Mouse (Mus musculus) adrenal gland, adult 18-20 months (tissue): ENCODE data around the gene Hist1h2ai. TPM values are rescaled to one million over a fixed set of nuclear protein-coding genes. Genes with fewer than 3 reads are reported as not detected.
"Not testable (repeated sequence)": the region's sequence is repeated elsewhere in the genome, so short reads cannot be mapped to it uniquely, and the experiment has no call there.

Source experiments
- DNase-seq, 2 experiments: peaks; one replicate each; pipeline ENCODE4 v3.0.0; 2021 to 2022; ENCODE audit warnings: low spot score in 2 of 2
- total RNA-seq, 2 experiments: library from RNA; stranded (reverse); gene quantifications; 1 replicate in 1 of 2; 2 replicates in 1 of 2; pipeline ENCODE4 v1.2.3; 2021

The Hist1h2ai gene
- total RNA-seq, 2 experiments from 2014 or later = 21.4 to 30.6 TPM

GRCm38 (mm10) chr13:21722993-21723836 is 7.0 kb downstream of the Hist1h2ai start:
- DNase-seq = no peak

- DNase-seq = no peak
Measured at GRCm38 (mm10) chr13:21727948-21728572, 11.8 kb downstream of the Hist1h2ai start.

DNA sequence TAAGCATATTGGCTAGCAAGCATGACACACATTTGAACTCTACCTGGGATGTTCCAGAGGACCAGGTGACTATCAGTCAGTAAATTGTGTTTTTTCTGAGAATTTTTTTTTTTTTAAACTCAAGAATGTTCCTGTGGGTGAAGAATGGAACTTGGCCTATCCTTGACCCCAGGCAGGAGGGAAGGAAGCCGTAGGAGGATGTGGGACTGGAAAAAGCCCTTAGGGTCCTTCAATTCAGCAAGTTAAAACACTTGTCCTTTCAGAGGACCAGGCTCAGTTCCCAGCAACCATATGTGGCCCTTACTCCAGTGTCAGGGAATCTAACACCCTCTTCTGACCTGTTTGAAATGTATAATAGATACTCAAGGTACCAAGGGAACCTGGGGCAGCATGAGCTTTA is 13.3 kb downstream of the Hist1h2ai start:
- DNase-seq = no peak

DNA sequence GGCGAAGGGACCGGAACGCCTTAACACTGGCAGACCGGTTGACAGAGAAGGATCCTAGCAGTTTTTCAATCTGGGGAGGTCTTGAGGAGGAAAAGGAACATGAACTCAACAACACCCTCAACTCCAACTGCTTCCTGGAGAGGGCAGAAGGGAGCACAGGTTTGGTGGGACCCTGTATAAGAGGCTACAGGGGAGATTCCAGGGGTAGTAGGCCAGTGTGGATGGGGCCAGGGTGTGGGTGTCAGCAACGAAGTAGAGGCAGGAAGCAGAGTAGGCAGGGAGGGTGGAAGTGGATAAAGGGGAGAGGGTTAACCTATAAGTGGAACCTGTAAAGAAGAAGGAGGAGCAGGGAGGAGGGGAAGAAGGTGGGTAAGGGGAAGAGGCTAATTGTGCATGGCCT is 17.2 kb downstream of the Hist1h2ai start:
- no peak for DNase-seq

- DNase-seq = peak; percentile 50 to 67
Measured at GRCm38 (mm10) chr13:21734010-21734905, 18.0 kb downstream of the Hist1h2ai start.

DNA sequence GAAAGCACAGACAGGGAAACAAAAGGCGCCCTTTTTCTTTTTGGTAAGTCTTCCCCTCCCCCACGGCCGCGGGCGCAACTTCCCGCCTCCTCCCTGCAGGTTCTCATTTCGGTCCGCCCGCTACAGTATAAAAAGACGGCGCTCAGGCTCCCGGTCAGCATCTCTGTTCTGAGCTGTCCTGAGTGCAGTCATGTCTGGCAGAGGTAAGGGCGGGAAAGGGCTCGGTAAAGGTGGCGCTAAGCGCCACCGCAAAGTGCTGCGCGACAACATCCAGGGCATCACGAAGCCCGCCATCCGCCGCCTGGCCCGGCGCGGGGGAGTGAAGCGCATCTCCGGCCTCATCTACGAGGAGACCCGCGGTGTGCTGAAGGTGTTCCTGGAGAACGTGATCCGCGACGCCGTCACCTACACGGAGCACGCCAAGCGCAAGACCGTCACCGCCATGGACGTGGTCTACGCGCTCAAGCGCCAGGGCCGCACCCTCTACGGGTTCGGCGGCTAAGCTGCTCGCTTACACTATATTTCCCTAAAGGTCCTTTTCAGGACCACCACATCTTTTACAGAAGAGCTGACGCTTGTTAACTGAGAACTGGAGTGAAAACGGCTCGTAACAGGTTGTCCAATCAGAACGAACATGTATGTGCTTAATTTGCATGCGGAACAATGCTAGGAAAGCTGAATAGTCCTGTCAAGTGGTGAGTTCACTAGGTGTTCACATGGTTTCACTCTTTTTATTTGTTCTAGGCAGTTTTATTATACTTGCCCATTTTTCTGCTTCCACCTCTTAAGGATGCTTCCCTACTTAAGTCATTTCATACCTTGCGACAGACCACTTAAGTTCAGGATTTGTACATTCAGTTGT is 18.9 kb downstream of the Hist1h2ai start, which contains the start of gene Hist1h4j:
TSS of gene Hist1h4j (plus strand) at position 159 of the 862 bp plus-strand sequence.
- DNase-seq = peak; percentile 48 to 49

DNA sequence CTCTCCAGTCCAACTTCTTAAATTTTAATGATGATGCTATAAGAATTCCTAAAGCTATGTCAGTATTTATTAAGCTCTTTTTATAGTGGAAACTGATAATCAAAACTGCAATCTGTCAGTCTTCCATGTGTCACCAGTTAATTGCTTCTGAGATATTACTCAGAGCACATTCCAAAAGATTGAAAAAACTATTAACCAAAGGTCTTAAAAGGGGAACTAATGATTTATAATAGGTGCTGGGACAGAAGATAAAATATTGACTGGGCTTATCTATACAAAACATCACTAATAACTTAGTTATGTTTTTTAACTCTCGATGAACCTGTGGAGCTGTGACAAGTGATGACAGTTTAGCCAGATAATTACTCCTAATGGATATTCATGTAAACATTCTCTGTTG is 28.8 kb downstream of the Hist1h2ai start:
- DNase-seq = no peak

GRCm38 (mm10) chr13:21749387-21750158 is 33.4 kb downstream of the Hist1h2ai start:
- DNase-seq = no peak

DNA sequence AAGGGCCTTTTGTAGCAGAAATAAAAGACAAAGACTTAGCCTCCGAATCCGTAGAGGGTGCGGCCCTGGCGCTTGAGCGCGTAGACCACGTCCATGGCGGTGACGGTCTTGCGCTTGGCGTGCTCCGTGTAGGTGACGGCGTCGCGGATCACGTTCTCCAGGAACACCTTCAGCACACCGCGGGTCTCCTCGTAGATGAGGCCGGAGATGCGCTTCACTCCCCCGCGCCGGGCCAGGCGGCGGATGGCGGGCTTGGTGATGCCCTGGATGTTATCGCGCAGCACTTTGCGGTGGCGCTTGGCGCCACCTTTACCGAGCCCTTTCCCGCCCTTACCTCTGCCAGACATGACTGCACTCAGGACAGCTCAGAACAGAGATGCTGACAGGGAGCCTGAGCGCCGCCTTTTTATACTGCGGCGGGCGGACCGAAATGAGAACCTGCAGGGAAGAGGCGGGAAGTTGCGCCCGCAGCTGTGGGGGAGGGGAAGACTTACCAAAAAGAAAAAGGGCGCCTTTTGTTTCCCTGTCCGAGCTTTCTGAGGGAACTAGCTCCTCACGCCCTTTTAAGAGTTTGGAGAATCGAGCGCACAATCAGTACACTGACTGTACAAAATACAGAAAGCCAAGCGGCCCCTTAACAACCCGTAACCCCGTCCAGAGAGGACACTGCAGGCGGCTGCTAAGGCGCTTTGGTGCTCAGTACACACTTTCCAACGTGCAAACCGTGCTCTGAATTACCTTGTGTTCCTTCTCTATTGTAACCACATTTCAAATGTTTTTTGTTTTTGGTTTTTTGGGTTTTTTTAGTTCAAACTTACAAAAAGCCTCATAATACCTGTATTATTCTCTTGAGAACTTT is 34.2 kb downstream of the Hist1h2ai start, which contains the start of gene Hist1h4k:
TSS of gene Hist1h4k (minus strand) at position 347 of the 859 bp plus-strand sequence.
- DNase-seq = peak; percentile 69 to 76

DNA sequence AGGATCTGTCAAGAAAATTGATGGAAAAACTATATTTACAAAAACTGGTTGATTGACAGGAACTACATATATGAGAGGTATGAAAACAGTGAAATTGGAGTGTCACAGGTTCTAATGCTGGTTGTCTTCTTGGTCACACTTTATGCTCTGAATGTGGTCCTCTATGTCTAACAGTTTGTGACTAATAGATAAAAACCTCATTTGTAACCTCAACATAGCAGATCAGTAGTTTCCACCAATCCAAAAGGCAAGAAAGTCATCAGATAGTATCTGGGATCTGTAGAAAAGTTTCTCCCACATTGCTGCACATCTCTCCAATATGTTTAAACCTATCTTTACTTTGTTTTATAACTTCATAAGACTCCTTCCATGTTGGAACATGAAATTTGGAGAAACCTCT is 35.2 kb downstream of the Hist1h2ai start:
- DNase-seq = no peak

GRCm38 (mm10) chr13:21751827-21752226 is 35.6 kb downstream of the Hist1h2ai start:
- no peak for DNase-seq

DNA sequence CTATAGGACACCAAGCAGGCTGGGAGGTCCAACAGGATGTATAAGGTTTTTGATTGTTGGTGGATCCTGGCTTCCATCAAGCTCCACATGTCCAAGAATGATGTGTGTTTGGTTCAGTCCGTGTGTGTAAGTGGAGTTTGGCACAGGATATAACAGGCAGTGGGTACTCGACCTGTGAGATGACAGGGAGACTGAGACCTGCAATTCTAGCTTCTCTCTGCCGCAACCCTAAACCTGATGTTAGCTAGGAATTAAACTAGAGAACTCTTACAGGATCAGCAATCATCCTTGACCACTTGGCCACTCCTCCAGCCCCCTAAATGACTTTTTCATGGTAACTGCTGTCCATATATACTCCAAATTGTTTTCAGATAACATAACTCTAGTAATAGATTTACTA is 36.1 kb downstream of the Hist1h2ai start:
- DNase-seq = no peak

GRCm38 (mm10) chr13:21753051-21753523 is 36.9 kb downstream of the Hist1h2ai start:
- DNase-seq = no peak

DNA sequence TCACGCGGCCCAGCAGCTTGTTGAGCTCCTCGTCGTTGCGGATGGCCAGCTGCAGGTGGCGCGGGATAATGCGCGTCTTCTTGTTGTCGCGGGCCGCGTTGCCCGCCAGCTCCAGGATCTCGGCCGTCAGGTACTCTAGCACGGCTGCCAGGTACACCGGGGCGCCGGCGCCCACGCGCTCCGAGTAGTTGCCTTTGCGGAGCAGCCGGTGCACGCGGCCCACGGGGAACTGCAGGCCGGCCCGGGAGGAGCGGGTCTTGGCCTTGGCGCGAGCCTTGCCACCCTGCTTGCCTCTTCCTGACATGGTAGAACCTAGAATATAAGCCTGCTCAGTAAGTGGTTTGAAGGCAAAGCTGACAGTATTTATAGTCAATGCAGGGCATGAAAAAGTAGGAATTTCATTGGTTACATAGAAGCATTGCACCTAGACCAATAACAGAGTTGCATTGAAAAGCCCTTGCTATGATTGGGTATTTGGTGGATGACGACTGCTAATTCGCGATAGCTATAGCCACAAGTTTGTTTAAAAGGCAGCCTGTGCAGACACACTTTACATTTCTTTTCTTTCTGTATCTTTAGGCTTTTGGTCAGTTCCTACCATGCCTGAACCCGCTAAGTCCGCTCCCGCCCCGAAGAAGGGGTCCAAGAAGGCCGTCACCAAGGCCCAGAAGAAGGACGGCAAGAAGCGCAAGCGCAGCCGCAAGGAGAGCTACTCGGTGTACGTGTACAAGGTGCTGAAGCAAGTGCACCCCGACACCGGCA is 37.5 kb downstream of the Hist1h2ai start, which contains the start of the genes Hist1h2ak and Hist1h2bn:
TSS of gene Hist1h2ak (minus strand) at position 304 of the 762 bp plus-strand sequence.
TSS of gene Hist1h2bn (plus strand) at position 600 of the 762 bp plus-strand sequence.
- peak; percentile 26 to 54 for DNase-seq

GRCm38 (mm10) chr13:21754294-21755001 is 38.2 kb downstream of the Hist1h2ai start:
- DNase-seq = not testable (repeated sequence)

DNA sequence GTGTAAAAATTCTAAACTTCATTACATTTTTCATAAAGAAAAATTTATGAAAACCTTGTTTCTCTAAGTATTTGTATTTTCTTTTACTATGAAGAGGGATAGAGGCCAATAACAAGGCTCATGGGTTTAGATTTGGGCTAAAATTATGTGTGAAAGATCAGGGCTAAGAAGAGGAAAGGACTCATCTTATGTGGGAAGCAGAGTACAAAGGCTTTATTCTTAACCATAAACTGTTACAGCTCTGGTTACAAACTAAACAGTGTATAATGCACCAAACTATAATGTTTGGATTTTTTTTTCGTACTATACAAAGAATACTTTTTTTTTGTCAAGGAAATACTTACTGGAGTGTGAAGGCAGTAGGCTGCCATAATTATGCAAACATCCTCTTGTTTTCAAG is 39.5 kb downstream of the Hist1h2ai start:
- DNase-seq = no peak
